24 mouse cellular contexts compared by ENCODE assay signal in genomic region chr1:151584182-151584471, GRCm38 (mm10).
"Had no signal": no experiment of that assay in that cellular context is flagged by ENCODE, and none has a peak within 500 bp of the region (broad histone marks: within the 10 kb centered on the region; RNA-seq: fewer than 3 reads in every experiment).

No protein-coding gene starts in this region.

- DNase-seq: forebrain, postnatal 0 days; gastrocnemius, postnatal 14 days; gastrocnemius, postnatal 36 days; heart, adult 2 months; heart, postnatal 14 days; heart, postnatal 36 days; kidney, adult 11 months; kidney, adult 2 months; kidney, adult 9 months; kidney, postnatal 14 days; kidney, postnatal 36 days; layer of hippocampus, adult 9-11 months; layer of hippocampus, postnatal 36 days; left cerebral cortex, postnatal 4 days had no signal

- H3K27me3 ChIP-seq: heart, embryonic 13.5 days; heart, embryonic 15.5 days; hindbrain, embryonic 13.5 days; hindbrain, embryonic 15.5 days; kidney, embryonic 15.5 days; limb, embryonic 13.5 days had no signal

- H3K36me3 ChIP-seq: heart, embryonic 13.5 days; heart, embryonic 15.5 days; hindbrain, embryonic 13.5 days; hindbrain, embryonic 15.5 days; kidney, embryonic 15.5 days; limb, embryonic 13.5 days had no signal

- ATAC-seq: forebrain, postnatal 0 days; hindbrain, postnatal 0 days; intestine, embryonic 16.5 days had no signal

- H3K4me3 ChIP-seq: heart, adult 2 months; heart, embryonic 13.5 days; heart, embryonic 15.5 days; hindbrain, embryonic 13.5 days; hindbrain, embryonic 15.5 days; kidney, embryonic 15.5 days; limb, embryonic 13.5 days had no signal

- H3K9ac ChIP-seq: forebrain, postnatal 0 days; heart, embryonic 13.5 days; heart, embryonic 15.5 days; hindbrain, embryonic 13.5 days; hindbrain, embryonic 15.5 days; kidney, embryonic 15.5 days; limb, embryonic 13.5 days had no signal

- H3K4me2 ChIP-seq: heart, embryonic 11.5 days; heart, embryonic 13.5 days; heart, embryonic 15.5 days; hindbrain, embryonic 13.5 days; hindbrain, embryonic 15.5 days; kidney, embryonic 15.5 days; limb, embryonic 13.5 days had no signal

- H3K27ac ChIP-seq: heart, adult 2 months; heart, embryonic 13.5 days; heart, embryonic 15.5 days; hindbrain, embryonic 13.5 days; hindbrain, embryonic 15.5 days; hindbrain, postnatal 0 days; kidney, embryonic 15.5 days; kidney, postnatal 0 days; limb, embryonic 13.5 days had no signal

- H3K4me1 ChIP-seq: heart, embryonic 15.5 days; hindbrain, embryonic 15.5 days; kidney, embryonic 15.5 days had no signal

- H3K9me3 ChIP-seq: heart, embryonic 13.5 days; heart, embryonic 15.5 days; hindbrain, embryonic 13.5 days; hindbrain, embryonic 15.5 days; kidney, embryonic 15.5 days; limb, embryonic 13.5 days had no signal
